In genomic region chr3:127211119-127211518, GRCm38 (mm10) we compare ENCODE assay signal across 17 mouse cellular contexts.
DNase-seq lines count a peak whose midpoint lies in the region; ATAC-seq and TF ChIP-seq lines count a peak whose summit lies in the region.
"Had no signal": no experiment of that assay in that cellular context is flagged by ENCODE, and none has a peak within 500 bp of the region (broad histone marks: within the 10 kb centered on the region; RNA-seq: fewer than 3 reads in every experiment).

No protein-coding gene starts in this region.

- H3K36me3 ChIP-seq in lung, embryonic 14.5 days (ENCODE audit: insufficient read depth) = no peaks in the 10 kb centered on the region
- no peaks in the 10 kb centered on the region for H3K36me3 ChIP-seq in lung, embryonic 16.5 days (ENCODE audit: control insufficient read depth, insufficient read depth, low read length)
- H3K36me3 ChIP-seq in stomach, embryonic 16.5 days (ENCODE audit: control insufficient read depth, insufficient read depth, low read length) = no peaks in the 10 kb centered on the region
- H3K36me3 ChIP-seq: embryonic facial prominence, embryonic 13.5 days; embryonic facial prominence, embryonic 15.5 days; forebrain, embryonic 10.5 days; forebrain, embryonic 12.5 days had no signal

- peak; percentile 56 for DNase-seq in lung, embryonic 14.5 days
- no peak for DNase-seq in lung, postnatal 4 days
- no peak for DNase-seq in lung, postnatal 36 days
- no peak for DNase-seq in urinary bladder, adult 18-20 months (ENCODE audit: low spot score in 2 of 2)
- DNase-seq: adrenal gland, adult 2 months; adrenal gland, postnatal 10 days; adrenal gland, postnatal 25 days; cerebellum, adult 11 months; cerebellum, postnatal 36 days; embryo, embryonic 11 days had no signal

- TF ChIP-seq CTCF in lung, embryonic 14.5 days (IDR thresholded peaks at IDR 0.05; ENCODE audit: low read depth) = no peak

- 44% methylated on average over 3 of the region's 3 CpGs for WGBS in lung, embryonic 14.5 days
- 42% methylated on average over 3 of the region's 3 CpGs for WGBS in lung, embryonic 16.5 days
- WGBS in stomach, embryonic 16.5 days = 44% methylated on average over 3 of the region's 3 CpGs

- H3K27me3 ChIP-seq in lung, embryonic 14.5 days (ENCODE audit: insufficient read depth, low read length) = no peaks in the 10 kb centered on the region
- H3K27me3 ChIP-seq in lung, embryonic 16.5 days (ENCODE audit: control insufficient read depth, insufficient read depth, low read depth, low read length) = no peaks in the 10 kb centered on the region
- no peaks in the 10 kb centered on the region for H3K27me3 ChIP-seq in stomach, embryonic 16.5 days (ENCODE audit: control insufficient read depth, insufficient read depth, low read length)
- H3K27me3 ChIP-seq: embryonic facial prominence, embryonic 13.5 days; embryonic facial prominence, embryonic 15.5 days; forebrain, embryonic 12.5 days had no signal

- peak; percentile 79 for ATAC-seq in lung, embryonic 14.5 days (ENCODE audit: insufficient read depth)
- peak; percentile 64; the same call in 1 of the 2 replicates for ATAC-seq in lung, embryonic 16.5 days (ENCODE audit: low read depth)
- ATAC-seq in stomach, embryonic 16.5 days (ENCODE audit: insufficient read depth, low FRiP score) = peak; percentile 52; the same call in 1 of the 2 replicates

- H3K9ac ChIP-seq in lung, embryonic 14.5 days = no peak overlapping the region
- H3K9ac ChIP-seq in lung, embryonic 16.5 days (ENCODE audit: low read length) = no peak overlapping the region
- H3K9ac ChIP-seq in stomach, embryonic 16.5 days (ENCODE audit: low read length) = no peak overlapping the region
- H3K9ac ChIP-seq: embryonic facial prominence, embryonic 13.5 days; embryonic facial prominence, embryonic 15.5 days; forebrain, embryonic 12.5 days had no signal

- no peaks in the 10 kb centered on the region for H3K9me3 ChIP-seq in lung, embryonic 14.5 days (ENCODE audit: low read depth, low read length)
- no peaks in the 10 kb centered on the region for H3K9me3 ChIP-seq in lung, embryonic 16.5 days (ENCODE audit: control insufficient read depth, low read length)
- H3K9me3 ChIP-seq in stomach, embryonic 16.5 days (replicated peaks; ENCODE audit: control insufficient read depth, low read length) = no peaks in the 10 kb centered on the region
- H3K9me3 ChIP-seq: embryonic facial prominence, embryonic 13.5 days; embryonic facial prominence, embryonic 15.5 days; forebrain, embryonic 10.5 days; forebrain, embryonic 12.5 days had no signal

- no peak overlapping the region for H3K4me2 ChIP-seq in lung, embryonic 14.5 days
- H3K4me2 ChIP-seq in lung, embryonic 16.5 days (ENCODE audit: low read depth, low read length) = no peak overlapping the region
- H3K4me2 ChIP-seq in stomach, embryonic 16.5 days (ENCODE audit: low read depth, low read length) = no peak overlapping the region
- H3K4me2 ChIP-seq: embryonic facial prominence, embryonic 13.5 days; embryonic facial prominence, embryonic 15.5 days; forebrain, embryonic 12.5 days had no signal

- no peak overlapping the region for H3K4me3 ChIP-seq in lung, embryonic 14.5 days (ENCODE audit: low read depth, low read length)
- H3K4me3 ChIP-seq in lung, embryonic 16.5 days (ENCODE audit: low read length) = no peak overlapping the region
- H3K4me3 ChIP-seq in stomach, embryonic 16.5 days (replicated peaks; ENCODE audit: low read length) = no peak overlapping the region
- H3K4me3 ChIP-seq: embryonic facial prominence, embryonic 13.5 days; embryonic facial prominence, embryonic 15.5 days; erythroblast, embryonic 14.5 days; forebrain, embryonic 10.5 days; forebrain, embryonic 12.5 days had no signal

- no peaks in the 10 kb centered on the region for H3K4me1 ChIP-seq in lung, embryonic 14.5 days (ENCODE audit: insufficient read depth)
- H3K4me1 ChIP-seq in lung, embryonic 16.5 days (replicated peaks; ENCODE audit: control insufficient read depth, insufficient read depth, low read length) = peaks cover 3% of the 10 kb centered on the region; the same call in 1 of the 2 replicates
- H3K4me1 ChIP-seq in stomach, embryonic 16.5 days (ENCODE audit: control insufficient read depth, insufficient read depth, low read length) = 0 out of 2 replicates have a peak, but pooled peaks cover 2% of the 10 kb centered on the region
- H3K4me1 ChIP-seq: embryonic facial prominence, embryonic 13.5 days; embryonic facial prominence, embryonic 15.5 days had no signal

- no peak overlapping the region for H3K27ac ChIP-seq in lung, embryonic 14.5 days (ENCODE audit: low read depth)
- no peak overlapping the region for H3K27ac ChIP-seq in lung, embryonic 16.5 days (ENCODE audit: low read length)
- H3K27ac ChIP-seq in stomach, embryonic 16.5 days (ENCODE audit: low read length) = no peak overlapping the region
- H3K27ac ChIP-seq: embryonic facial prominence, embryonic 13.5 days; embryonic facial prominence, embryonic 15.5 days; forebrain, embryonic 10.5 days; forebrain, embryonic 12.5 days had no signal
